Mouse (Mus musculus): ENCODE data around the gene Slc44a4.

DNA sequence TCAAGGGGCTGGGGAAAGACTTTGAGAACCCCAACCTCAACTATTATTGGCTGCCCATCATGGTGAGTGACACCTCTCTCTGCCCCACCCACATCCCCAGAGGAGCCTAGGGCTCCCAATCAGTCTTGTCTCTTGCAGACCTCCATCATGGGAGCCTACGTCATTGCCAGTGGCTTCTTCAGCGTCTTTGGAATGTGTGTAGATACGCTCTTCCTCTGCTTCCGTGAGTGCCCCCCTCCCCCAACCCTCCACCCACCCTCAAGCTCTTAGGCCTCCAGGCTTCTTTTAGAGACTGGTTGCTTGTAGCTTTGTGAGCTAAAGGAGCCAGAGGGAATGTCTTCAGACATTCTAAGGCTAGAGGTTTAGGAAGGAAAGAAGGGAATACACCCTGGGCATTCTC is 14.6 kb downstream of the Slc44a4 start:
- TF ChIP-seq POLR2A (IDR thresholded peaks at IDR 0.05; ENCODE audit: control insufficient read depth, low read depth, low read length) (no peak), CTCF (IDR thresholded peaks at IDR 0.05; ENCODE audit: control insufficient read depth, insufficient read depth, insufficient replicate concordance, low read depth, low read length) (no peak)
